Mouse (Mus musculus): Measurements from ENCODE around the gene Ush2a.

GRCm38 (mm10) chr1:188599134-188599533 lies 337.3 kb downstream of the Ush2a start:
- no peak for TF ChIP-seq CTCF (IDR thresholded peaks at IDR 0.05)
- no peak for TF ChIP-seq EP300 (IDR thresholded peaks at IDR 0.05)
